Mouse (Mus musculus) activated CD4-positive, CD25-positive, alpha-beta regulatory T cell, adult 4 months (primary cell): ENCODE data around the gene Erbb2. TPM values are rescaled to one million over a fixed set of nuclear protein-coding genes. Genes with fewer than 3 reads are reported as not detected.
"Not testable (repeated sequence)": the region's sequence is repeated elsewhere in the genome, so short reads cannot be mapped to it uniquely, and the experiment has no call there.

Experiments used
- ATAC-seq: one replicate; pipeline ENCODE4 v1.8.0; 2017
- polyA plus RNA-seq, 2 experiments: library from polyadenylated mRNA; unstranded; fragments of 100-300 nt; shearing (Covaris generic); gene quantifications; one replicate each; pipeline ENCODE4 v1.2.1; 2017

Gene Erbb2
- polyA plus RNA-seq: under 1 TPM in 1 of 2 experiments, not detected in 1; 0.07 TPM

GRCm38 (mm10) chr11:98412273-98412796, at the start of gene Erbb2:
TSS of gene Erbb2 (plus strand) at chr11:98412470.
- no peak for ATAC-seq

- ATAC-seq: no peak
Observed at GRCm38 (mm10) chr11:98363817-98364216, 48.5 kb upstream of the Erbb2 start.

- no peak for ATAC-seq
Observed at GRCm38 (mm10) chr11:98364410-98364809, 47.9 kb upstream of the Erbb2 start.

GRCm38 (mm10) chr11:98366290-98366689, 46.0 kb upstream of the Erbb2 start:
- ATAC-seq: no peak

DNA sequence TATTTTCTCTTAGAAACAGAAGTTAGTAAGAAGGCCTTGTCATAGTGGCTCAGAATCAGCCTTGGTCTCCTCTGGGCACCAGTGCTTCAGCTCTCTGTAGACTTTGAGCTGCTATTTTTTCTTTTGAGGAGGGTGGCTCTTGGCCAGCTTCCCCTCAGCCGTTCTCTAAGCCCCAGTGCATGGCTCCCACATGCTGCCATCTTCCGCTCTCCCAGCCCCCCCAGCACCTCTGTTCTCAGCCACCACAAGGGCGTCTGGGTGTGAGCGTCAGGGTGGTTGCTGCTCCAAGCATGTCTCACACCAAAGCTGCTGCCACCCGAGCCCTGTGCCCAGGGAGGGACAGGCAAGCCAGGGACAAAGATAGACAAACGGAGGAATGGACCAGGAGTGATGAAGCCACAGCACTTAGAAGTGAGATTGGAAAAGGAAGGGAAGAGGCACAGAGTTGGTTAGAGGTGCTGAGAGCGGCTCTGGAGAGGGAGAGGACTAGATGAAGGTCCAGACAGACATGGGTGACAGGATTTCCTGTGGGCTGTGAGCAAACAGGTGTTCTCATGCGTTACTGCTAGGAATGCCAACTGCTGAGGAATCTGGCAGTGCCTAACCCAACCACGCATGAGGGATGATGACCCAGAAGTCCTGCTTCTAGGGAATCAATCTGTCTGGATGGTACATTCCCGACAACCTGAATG, 45.0 kb upstream of the Erbb2 start:
- ATAC-seq: no peak

DNA sequence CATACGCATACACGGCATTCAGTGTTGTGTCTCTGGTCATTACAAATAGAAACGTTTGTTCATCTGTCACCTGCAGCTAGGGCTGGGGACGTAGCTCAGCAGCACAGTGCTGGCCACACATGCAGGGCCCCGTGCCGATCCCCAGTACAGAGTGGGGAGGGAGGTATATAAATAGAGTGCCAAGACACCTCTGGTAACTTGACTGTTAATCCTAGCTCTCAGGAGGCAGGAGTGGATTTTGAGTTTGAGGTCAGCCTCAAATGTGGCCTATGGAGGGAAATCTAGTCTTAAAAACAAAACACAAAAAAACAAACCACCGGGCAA, 44.4 kb upstream of the Erbb2 start:
- no peak for ATAC-seq

- ATAC-seq: no peak
Observed at GRCm38 (mm10) chr11:98369337-98369736, 42.9 kb upstream of the Erbb2 start.

DNA sequence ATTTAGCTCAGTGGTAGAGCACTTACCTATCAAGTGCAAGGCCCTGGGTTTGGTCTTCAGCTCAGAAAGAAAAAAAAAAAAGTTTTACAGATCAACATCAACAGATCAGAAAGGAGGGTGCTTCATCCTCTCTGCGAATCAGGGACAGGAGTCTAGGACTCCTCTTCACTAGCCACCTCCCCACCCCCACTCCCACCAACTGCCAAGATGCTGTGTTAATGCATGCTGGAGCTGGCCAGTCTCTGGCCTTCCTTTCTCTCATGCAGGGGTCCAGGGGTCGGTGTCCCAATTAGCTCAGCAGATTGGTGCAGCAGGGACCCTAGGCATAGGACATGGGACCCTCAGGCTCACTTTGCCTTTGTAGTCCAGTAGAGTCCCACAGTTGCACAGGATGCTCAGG, 41.7 kb upstream of the Erbb2 start:
- no peak for ATAC-seq

DNA sequence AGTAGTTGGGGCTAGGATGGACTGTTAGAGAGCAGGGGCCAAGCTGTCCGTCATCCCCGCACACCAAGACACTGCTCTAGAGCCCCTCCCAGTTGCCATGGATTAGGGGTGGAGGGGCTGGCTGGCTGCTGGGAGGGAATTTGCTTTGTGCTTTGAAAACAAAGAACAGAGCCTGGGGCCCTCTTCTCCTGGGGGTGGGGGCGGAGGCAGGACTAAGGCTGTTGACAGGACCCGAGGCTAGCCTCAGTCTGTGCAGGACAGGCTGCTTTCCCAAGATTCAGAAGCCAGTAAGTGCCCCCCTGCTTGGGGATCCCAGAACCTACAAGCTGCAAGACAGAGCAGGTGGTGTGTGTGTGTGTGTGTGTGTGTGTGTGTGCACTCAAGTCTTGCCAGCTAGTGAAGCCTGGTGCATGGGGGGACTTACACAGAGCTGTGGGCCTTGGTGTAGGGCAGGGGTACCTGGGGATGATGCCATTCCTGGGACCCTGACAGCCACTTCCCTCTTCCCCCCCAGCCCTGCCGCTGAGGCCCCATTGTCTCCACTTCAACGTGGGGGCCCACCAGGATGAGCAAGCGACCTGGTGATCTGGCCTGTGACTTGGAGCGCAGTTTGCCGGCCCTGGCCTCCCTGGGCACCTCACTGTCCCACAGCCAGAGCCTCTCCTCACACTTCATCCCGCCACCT, 40.6 kb upstream of the Erbb2 start:
- ATAC-seq: no peak

DNA sequence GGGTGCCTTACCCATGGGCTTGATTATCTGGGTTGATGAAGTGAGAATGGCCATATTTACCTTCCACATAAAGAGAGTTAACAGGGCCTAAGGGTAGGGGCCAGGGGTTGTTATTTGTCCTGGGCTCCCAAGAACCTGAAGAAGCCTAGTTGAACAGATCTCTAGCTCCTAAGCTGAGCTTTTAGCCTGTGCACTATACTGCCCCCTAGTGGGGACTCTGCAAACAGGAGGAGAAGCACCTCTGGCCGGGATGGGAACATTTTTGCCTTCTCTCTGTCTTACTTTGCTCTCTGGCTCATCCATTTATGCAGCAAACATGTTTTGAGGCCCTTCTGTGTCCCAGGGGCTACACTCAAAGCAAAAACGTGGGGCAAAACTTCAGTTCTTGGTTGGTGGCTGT, 39.9 kb upstream of the Erbb2 start:
- ATAC-seq: no peak

GRCm38 (mm10) chr11:98373244-98373643, 39.0 kb upstream of the Erbb2 start:
- ATAC-seq: no peak

GRCm38 (mm10) chr11:98374266-98374665, 38.0 kb upstream of the Erbb2 start:
- ATAC-seq: no peak

GRCm38 (mm10) chr11:98376756-98377155, 35.5 kb upstream of the Erbb2 start:
- no peak for ATAC-seq

- no peak for ATAC-seq
Observed at GRCm38 (mm10) chr11:98377787-98378186, 34.5 kb upstream of the Erbb2 start.

GRCm38 (mm10) chr11:98379379-98379778, 32.9 kb upstream of the Erbb2 start:
- ATAC-seq: no peak

DNA sequence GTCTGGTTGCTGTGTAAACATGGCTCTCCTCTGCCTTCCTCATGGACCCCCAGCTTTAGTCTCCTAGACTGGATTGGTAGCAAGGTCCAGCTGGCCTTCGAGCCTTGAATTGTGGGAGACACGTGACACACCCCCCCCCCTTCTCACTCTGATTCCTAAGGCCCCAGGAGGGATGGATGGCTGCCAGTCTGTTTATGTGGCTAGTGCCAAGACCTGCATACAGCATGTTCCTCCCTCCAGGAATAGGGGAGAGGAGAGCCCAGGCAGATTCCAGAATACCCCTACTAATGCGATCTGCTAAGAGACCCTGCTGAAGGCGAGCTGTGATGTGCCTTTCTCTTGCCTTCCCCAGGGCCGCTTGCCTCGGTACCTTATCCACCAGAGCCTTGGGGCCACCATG, 32.2 kb upstream of the Erbb2 start:
- ATAC-seq: no peak

DNA sequence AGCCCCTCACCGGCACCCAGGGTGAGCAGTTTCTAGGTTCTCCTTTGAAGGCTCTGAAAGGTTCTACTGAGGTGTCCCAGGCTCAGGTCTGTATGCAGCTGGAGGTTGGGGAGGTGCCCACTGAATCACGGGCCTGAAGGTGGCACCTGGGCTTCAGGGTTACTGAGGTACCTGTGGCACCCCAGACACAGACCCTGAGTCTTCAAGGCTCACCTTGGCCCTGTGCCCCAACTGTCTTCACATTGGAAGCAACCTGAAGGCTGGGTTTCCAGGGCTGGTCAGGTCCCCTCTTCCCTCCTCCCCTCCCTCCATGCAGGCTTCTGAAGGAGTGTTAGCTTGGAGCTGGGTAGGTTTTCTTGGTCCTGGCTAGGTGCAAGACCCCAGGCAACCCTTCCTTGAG, 30.6 kb upstream of the Erbb2 start:
- ATAC-seq: no peak

- ATAC-seq: not testable (repeated sequence)
Observed at GRCm38 (mm10) chr11:98382405-98382804, 29.9 kb upstream of the Erbb2 start.

DNA sequence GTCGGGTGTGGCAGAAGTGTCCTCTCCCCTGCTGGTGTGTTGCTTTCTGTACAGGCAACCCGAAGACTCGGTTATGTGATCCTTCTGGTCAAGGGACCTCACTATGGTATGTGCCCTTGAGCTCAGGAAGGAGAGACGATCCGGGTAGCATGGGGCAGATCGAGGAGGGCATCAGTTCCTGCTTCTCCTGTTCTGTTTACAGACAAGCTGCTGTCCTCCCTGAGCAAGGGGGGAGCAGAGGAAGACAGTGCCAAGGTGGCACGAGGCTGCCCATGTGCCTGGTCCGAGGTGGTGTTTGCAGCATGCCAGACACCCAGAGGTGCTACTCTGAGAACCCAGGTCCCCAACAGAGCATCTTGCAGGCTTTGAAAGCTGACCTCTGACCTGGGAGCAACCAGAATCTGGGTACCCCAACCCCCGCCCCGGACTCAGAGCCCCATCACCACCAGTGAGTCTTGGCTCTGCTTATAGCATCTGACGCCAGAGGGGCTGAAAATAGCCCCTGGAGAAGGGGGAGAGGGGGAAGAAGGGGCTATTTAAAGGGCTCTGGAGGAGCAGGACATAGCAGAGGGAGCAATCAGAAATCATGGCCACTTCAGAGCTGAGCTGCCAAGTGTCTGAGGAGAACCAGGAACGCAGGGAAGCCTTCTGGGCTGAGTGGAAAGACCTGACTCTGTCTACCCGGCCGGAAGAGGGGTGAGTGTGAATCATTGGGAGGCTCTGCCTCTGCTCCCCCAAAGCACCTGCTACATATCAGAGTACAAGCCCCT, 28.8 kb upstream of the Erbb2 start, which contains the start of gene Tcap:
Tcap (plus strand) TSS at position 551 of the 770 bp plus-strand sequence.
- no peak for ATAC-seq

DNA sequence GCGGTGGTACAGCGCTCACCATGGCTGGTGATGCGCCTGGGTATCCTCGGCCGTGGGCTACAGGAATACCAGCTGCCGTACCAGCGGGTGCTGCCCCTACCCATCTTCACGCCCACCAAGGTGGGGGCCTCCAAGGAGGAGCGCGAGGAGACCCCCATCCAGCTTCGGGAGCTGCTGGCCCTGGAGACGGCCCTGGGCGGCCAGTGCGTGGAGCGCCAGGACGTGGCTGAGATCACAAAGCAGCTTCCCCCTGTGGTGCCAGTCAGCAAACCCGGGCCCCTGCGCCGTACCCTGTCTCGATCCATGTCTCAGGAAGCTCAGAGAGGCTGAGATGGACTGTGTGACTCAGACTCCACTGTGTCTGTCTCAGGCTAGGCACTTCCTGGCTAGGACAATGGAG, 28.1 kb upstream of the Erbb2 start:
- ATAC-seq: no peak

DNA sequence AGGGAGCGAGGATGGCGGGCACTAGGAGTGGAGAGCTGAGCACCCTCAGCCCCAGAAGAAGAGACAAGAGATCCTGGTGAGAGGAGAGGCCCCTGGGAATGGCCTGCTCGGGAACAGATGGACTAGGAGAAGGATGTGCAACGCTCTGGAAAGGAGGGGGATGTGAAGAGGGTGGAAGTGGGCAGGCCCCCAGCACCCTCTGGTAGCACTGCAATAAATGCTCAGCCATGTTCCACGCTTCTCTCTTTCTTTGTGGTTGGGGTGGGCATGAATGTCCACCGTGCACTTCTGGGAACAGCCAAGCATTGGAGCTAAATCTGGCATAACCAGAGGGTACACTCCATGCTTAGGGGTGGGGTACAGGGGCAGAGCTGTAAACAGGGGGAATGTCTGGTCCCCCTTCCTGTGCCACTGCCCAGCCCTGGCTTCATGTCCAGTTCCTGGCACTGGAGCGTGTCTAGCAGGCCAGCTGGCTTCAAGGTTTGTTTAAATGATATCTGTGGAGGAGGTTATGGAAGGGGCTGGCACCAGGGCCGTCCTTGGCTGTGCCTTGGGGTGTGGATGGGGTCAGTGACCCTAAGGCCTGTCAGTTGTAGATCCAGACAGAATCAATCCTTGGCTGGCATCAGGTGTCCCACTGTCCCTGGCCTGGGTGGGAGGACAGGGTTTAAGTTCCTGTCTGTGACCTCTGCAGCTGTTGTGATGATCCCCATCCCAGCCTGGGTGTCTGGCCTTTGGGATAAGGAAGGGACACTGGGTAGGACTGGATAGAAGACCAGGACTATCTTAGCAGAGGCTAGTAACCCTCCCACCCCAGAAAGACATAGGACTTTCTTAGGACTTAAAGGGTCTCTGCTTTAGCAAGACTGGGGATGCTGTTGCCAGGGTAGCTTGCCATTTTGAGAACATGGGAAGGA, 27.3 kb upstream of the Erbb2 start:
- ATAC-seq: no peak
